Mouse (Mus musculus): ENCODE measurements around the gene Cacna2d2.

- TF ChIP-seq CTCF (conservative IDR thresholded peaks at IDR 0.05; ENCODE audit: insufficient read depth, insufficient read length, low read depth, low read length) (no peak), POLR2A (IDR thresholded peaks at IDR 0.05; ENCODE audit: low read depth, low read length) (no peak)
Observed at GRCm38 (mm10) chr9:107400060-107400511, 674 bp downstream of the Cacna2d2 start.

Data from kidney, adult 2 months (tissue).